Mouse (Mus musculus): ENCODE results near the gene Kalrn.

The Kalrn gene

GRCm38 (mm10) chr16:34307458-34307857, 265.9 kb downstream of the Kalrn start:
- DNase-seq = no peak

GRCm38 (mm10) chr16:34305586-34305985, 267.7 kb downstream of the Kalrn start:
- no peak for DNase-seq

- DNase-seq = peak in 1 of 2 experiments; percentile 48
Observed at GRCm38 (mm10) chr16:34303818-34304217, 269.5 kb downstream of the Kalrn start.

- no peak for DNase-seq
Observed at GRCm38 (mm10) chr16:34302503-34302902, 270.8 kb downstream of the Kalrn start.

- peak in 1 of 2 experiments; percentile 42 for DNase-seq
Observed at GRCm38 (mm10) chr16:34302063-34302462, 271.3 kb downstream of the Kalrn start.

- no peak for DNase-seq
Observed at GRCm38 (mm10) chr16:34299226-34299625, 274.1 kb downstream of the Kalrn start.

GRCm38 (mm10) chr16:34297911-34298682, 275.2 kb downstream of the Kalrn start:
- DNase-seq = no peak

GRCm38 (mm10) chr16:34294568-34294967, 278.8 kb downstream of the Kalrn start:
- peak in 1 of 2 experiments; percentile 9 for DNase-seq

GRCm38 (mm10) chr16:34293675-34294074, 279.7 kb downstream of the Kalrn start:
- DNase-seq = no peak

GRCm38 (mm10) chr16:34289583-34289982, 283.7 kb downstream of the Kalrn start:
- DNase-seq = no peak

GRCm38 (mm10) chr16:34282026-34282425, 291.3 kb downstream of the Kalrn start:
- DNase-seq = no peak

GRCm38 (mm10) chr16:34279654-34280383, 293.5 kb downstream of the Kalrn start:
- no peak for DNase-seq

GRCm38 (mm10) chr16:34278249-34278790, 295.0 kb downstream of the Kalrn start:
- DNase-seq = no peak

- DNase-seq = peak; percentile 32 to 34
Observed at GRCm38 (mm10) chr16:34274607-34275006, 298.7 kb downstream of the Kalrn start.

GRCm38 (mm10) chr16:34271476-34271875, 301.9 kb downstream of the Kalrn start:
- no peak for DNase-seq

GRCm38 (mm10) chr16:34270681-34271080, 302.7 kb downstream of the Kalrn start:
- DNase-seq = no peak

GRCm38 (mm10) chr16:34269642-34270041, 303.7 kb downstream of the Kalrn start:
- DNase-seq = no peak

- no peak for DNase-seq
Observed at GRCm38 (mm10) chr16:34267751-34268150, 305.6 kb downstream of the Kalrn start.

GRCm38 (mm10) chr16:34264671-34265070, 308.7 kb downstream of the Kalrn start:
- no peak for DNase-seq

- DNase-seq = no peak
Observed at GRCm38 (mm10) chr16:34262731-34263460, 310.4 kb downstream of the Kalrn start.

- DNase-seq = no peak
Observed at GRCm38 (mm10) chr16:34260971-34261924, 312.1 kb downstream of the Kalrn start.

GRCm38 (mm10) chr16:34254646-34255022, 318.7 kb downstream of the Kalrn start:
- no peak for DNase-seq
